Mouse (Mus musculus) forebrain, embryonic 13.5 days (tissue): Measurements from ENCODE around the gene Rtl6. TPM values are rescaled to one million over a fixed set of nuclear protein-coding genes. Genes with fewer than 3 reads are reported as not detected.

Experiments used
- ATAC-seq: fragments of 200-750 bp; cut with Nextera tagmentation; 2 replicates; pipeline ENCODE4 v1.8.0; 2017
- H3K27ac ChIP-seq: fragments of 300-500 bp; sonication (generic); 2 replicates; pipeline ENCODE4 v1.5.1; 2015; ENCODE audit warnings: inconsistent platforms, mild to moderate bottlenecking, moderate library complexity
- H3K27me3 ChIP-seq: fragments of 300-500 bp; sonication (generic); 2 replicates; pipeline ENCODE4 v1.6.1; 2015; ENCODE audit warnings: mild to moderate bottlenecking, inconsistent platforms
- H3K36me3 ChIP-seq: fragments of 300-500 bp; sonication (generic); 2 replicates; pipeline ENCODE4 v1.6.1; 2015; ENCODE audit warnings: mild to moderate bottlenecking, inconsistent platforms; ENCODE audit not compliant: poor library complexity, severe bottlenecking
- H3K4me1 ChIP-seq: fragments of 300-500 bp; sonication (generic); 2 replicates; pipeline ENCODE4 v1.6.1; 2015; ENCODE audit warnings: inconsistent platforms
- H3K4me2 ChIP-seq: fragments of 300-500 bp; sonication (generic); 2 replicates; pipeline ENCODE4 v1.6.1; 2015; ENCODE audit warnings: inconsistent platforms, mild to moderate bottlenecking, moderate library complexity
- H3K4me3 ChIP-seq: fragments of 300-500 bp; sonication (generic); 2 replicates; pipeline ENCODE4 v1.5.1; 2015; ENCODE audit warnings: mild to moderate bottlenecking, inconsistent platforms
- H3K9ac ChIP-seq: fragments of 300-500 bp; sonication (generic); 2 replicates; pipeline ENCODE4 v1.6.1; 2015; ENCODE audit warnings: mild to moderate bottlenecking, inconsistent platforms
- H3K9me3 ChIP-seq: fragments of 300-500 bp; sonication (generic); replicated peaks from 2 replicates; pipeline ENCODE4 v1.6.1; 2016; ENCODE audit warnings: inconsistent platforms
- WGBS: fragments of 180-500 bp; shearing (Covaris S2); methylation state at CpG from one replicate; pipeline ENCODE4 v1.1.7; 2015; 5-methylcytosine and 5-hydroxymethylcytosine counted together
- polyA plus RNA-seq: library from polyadenylated mRNA; unstranded; fragments of >200 nt; fragmentation: Nextera tagmentation; extraction: Ambion mirVana; gene quantifications from 2 replicates; pipeline ENCODE4 v1.2.1, GENCODE M21; 2015

Rtl6 gene
- polyA plus RNA-seq, 1 experiment from 2014 or later, result 43.5 TPM

DNA sequence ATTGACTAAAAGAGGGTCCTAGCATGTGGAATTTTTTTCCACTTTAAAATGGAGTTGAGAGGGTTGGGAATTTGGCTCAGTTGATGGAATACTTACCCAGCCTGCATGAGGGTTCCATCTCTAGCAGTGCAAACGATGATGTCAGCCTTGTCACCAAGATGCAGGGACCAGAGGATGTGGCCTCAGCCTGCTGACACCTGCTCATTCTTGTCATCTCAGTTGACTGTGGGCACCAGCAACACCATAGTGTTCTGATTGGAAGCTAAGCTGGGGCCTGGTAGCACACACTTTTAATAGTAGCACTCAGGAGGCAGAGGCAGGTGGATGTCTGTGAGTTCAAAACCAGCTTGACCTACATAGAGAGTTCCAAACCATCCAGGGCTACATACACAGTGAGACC is 21.0 kb upstream of the Rtl6 start:
- WGBS, result 83% methylated on average over 1 of the region's 1 CpGs

GRCm38 (mm10) chr15:84577019-84577418 is 19.4 kb upstream of the Rtl6 start:
- Histone ChIP-seq H3K27me3 (no peaks in the 10 kb centered on the region), H3K4me3 (no peak overlapping the region), H3K27ac (no peak overlapping the region), H3K4me1 (no peaks in the 10 kb centered on the region), H3K36me3 (no peaks in the 10 kb centered on the region), H3K4me2 (no peak overlapping the region), H3K9me3 (peaks cover 6% of the 10 kb centered on the region; the same call in 1 of the 2 replicates), H3K9ac (no peak overlapping the region)
- 45% methylated on average over 4 of the region's 4 CpGs for WGBS
- ATAC-seq, result no peak

More for the DNA sequence above, 21.0 kb upstream of the Rtl6 start:
- H3K9ac ChIP-seq, result no peak overlapping the region
- no peak overlapping the region for H3K4me2 ChIP-seq
- no peaks in the 10 kb centered on the region for H3K27me3 ChIP-seq
- no peak overlapping the region for H3K4me3 ChIP-seq
- no peaks in the 10 kb centered on the region for H3K4me1 ChIP-seq
- no peak for ATAC-seq
- no peaks in the 10 kb centered on the region for H3K36me3 ChIP-seq
- no peak overlapping the region for H3K27ac ChIP-seq
- peaks cover 6% of the 10 kb centered on the region; the same call in 1 of the 2 replicates for H3K9me3 ChIP-seq

DNA sequence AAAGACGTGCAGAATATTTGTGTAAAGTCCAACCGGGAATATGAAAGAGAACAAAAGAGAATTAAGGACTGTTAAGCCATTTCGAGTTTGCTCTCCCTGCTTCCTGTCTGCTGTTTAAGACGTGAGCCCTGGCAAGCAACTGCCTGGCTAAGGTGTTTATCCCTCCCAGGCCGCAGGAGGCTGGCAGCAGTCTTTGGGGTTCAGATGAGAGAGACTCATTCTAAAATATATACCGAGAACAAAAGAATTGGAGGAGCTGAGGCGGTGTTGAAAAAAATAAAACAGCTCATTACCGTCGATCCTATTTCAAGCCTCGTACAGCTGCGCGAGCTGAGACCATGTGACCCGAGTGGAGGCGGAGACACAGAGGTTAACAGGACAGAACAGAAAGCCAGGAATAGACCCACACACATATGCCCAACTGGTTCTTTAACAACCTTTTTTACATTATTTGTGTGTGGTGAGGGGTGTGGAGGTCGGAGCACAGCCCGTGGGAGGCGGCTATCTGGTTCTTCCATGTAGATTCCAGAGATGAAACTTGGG is 9.0 kb upstream of the Rtl6 start:
- Histone ChIP-seq H3K9me3 (no peaks in the 10 kb centered on the region), H3K9ac (no peak overlapping the region), H3K4me1 (no peaks in the 10 kb centered on the region), H3K4me2 (no peak overlapping the region), H3K27ac (no peak overlapping the region), H3K36me3 (no peaks in the 10 kb centered on the region), H3K4me3 (no peak overlapping the region), H3K27me3 (no peaks in the 10 kb centered on the region)
- no peak for ATAC-seq
- 57% methylated on average over 17 of the region's 17 CpGs for WGBS

DNA sequence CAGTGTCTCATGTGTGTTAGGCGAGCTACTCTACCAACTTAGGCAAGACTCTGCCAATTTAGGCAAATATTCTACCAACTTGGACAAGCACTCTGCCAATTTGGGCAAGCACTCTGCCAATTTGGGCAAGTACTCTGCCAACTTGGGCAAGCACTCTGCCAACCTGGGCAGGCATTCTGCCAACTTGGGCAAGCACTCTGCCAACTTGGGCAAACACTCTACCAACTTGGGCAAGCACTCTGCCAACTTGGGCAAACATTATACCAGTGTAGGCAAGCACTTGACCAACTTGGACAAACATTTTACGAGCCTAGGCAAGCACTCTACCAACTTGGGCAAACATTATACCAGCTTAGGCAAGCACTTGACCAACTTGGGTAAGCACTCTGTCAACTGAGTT is 3.9 kb upstream of the Rtl6 start:
- no peak for ATAC-seq
- H3K4me2 ChIP-seq, result no peak overlapping the region
- H3K27ac ChIP-seq, result no peak overlapping the region
- no peak overlapping the region for H3K9ac ChIP-seq
- peaks cover 2% of the 10 kb centered on the region; the same call in 1 of the 2 replicates for H3K9me3 ChIP-seq
- 73% methylated on average over 2 of the region's 2 CpGs for WGBS
- H3K36me3 ChIP-seq, result peaks cover 4% of the 10 kb centered on the region
- 0 out of 2 replicates have a peak, but pooled peaks cover 6% of the 10 kb centered on the region for H3K27me3 ChIP-seq
- H3K4me1 ChIP-seq, result peaks cover 12% of the 10 kb centered on the region
- no peak overlapping the region for H3K4me3 ChIP-seq

- Histone ChIP-seq H3K36me3 (peaks cover 47% of the 10 kb centered on the region), H3K4me2 (peak overlapping the region; percentile 76), H3K4me1 (peaks cover 48% of the 10 kb centered on the region), H3K9ac (peak overlapping the region; percentile 86; the same call in 1 of the 2 replicates), H3K27me3 (0 out of 2 replicates have a peak, but pooled peaks cover 6% of the 10 kb centered on the region), H3K4me3 (peak overlapping the region; percentile 71), H3K9me3 (peaks cover 7% of the 10 kb centered on the region; the same call in 1 of the 2 replicates), H3K27ac (no peak overlapping the region)
- WGBS, result 98% methylated on average over 17 of the region's 17 CpGs
- ATAC-seq, result no peak
Measured at GRCm38 (mm10) chr15:84556674-84557073, 949 bp downstream of the Rtl6 start.

GRCm38 (mm10) chr15:84551065-84551464 is 6.6 kb downstream of the Rtl6 start:
- WGBS, result 90% methylated on average over 4 of the region's 4 CpGs
- no peak overlapping the region for H3K4me3 ChIP-seq
- H3K27ac ChIP-seq, result no peak overlapping the region
- no peak for ATAC-seq
- peaks cover 1% of the 10 kb centered on the region; the same call in 1 of the 2 replicates for H3K9me3 ChIP-seq
- H3K9ac ChIP-seq, result no peak overlapping the region
- H3K4me1 ChIP-seq, result peaks cover 33% of the 10 kb centered on the region
- no peaks in the 10 kb centered on the region for H3K27me3 ChIP-seq
- H3K4me2 ChIP-seq, result no peak overlapping the region
- H3K36me3 ChIP-seq, result peaks cover 38% of the 10 kb centered on the region

DNA sequence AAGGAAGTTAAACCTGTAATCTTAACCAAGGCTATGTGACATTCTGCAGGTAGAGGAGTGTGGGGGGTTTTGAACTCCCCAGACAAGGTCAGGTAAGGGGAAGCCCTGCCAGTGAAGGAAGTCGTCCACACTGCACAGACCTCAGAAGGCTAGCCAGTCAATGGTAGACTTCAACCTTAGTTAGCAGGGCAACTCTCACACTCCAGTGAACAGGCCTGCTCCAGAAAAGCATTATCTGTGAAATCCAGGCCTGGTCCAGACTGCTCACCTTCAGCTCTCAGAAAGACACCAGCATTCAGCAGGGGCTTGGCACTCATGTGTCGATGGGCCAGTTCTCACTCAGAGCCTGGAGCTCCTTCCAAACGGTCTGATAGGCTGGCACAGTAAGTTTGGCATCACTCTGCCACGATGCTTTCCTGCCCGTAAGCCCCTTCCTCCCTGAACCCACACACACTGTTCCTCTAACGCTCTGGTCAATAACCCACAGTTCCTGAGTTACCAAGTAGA is 8.3 kb downstream of the Rtl6 start:
- H3K27me3 ChIP-seq, result no peaks in the 10 kb centered on the region
- peaks cover 15% of the 10 kb centered on the region for H3K4me1 ChIP-seq
- peaks cover 21% of the 10 kb centered on the region for H3K36me3 ChIP-seq
- H3K9ac ChIP-seq, result no peak overlapping the region
- H3K4me3 ChIP-seq, result no peak overlapping the region
- H3K27ac ChIP-seq, result no peak overlapping the region
- WGBS, result 87% methylated on average over 6 of the region's 6 CpGs
- ATAC-seq, result no peak
- no peaks in the 10 kb centered on the region for H3K9me3 ChIP-seq
- no peak overlapping the region for H3K4me2 ChIP-seq

DNA sequence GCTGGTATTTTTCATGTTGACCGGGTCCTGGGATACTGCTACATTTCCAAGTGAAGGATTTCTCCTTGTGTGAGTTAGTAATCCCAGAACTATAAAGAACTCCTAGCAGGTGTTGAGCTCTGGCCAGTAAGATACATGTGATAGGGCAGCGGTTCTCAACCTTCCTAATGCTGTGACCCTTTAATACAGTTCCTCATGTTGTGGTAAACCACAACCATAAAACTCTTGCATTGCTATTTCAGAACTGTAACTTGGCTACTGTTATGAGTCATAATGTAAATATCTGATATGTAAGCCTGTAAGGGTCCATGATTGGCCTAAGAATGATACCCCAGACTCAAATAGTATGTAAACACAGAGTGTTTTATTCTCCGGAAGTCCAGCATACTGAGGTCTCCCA is 11.6 kb downstream of the Rtl6 start:
- Histone ChIP-seq H3K27ac (no peak overlapping the region), H3K27me3 (no peaks in the 10 kb centered on the region), H3K4me1 (no peaks in the 10 kb centered on the region), H3K4me2 (no peak overlapping the region), H3K9me3 (no peaks in the 10 kb centered on the region), H3K36me3 (no peaks in the 10 kb centered on the region), H3K9ac (no peak overlapping the region), H3K4me3 (no peak overlapping the region)
- no peak for ATAC-seq
- WGBS, result 95% methylated on average over 3 of the region's 3 CpGs

- WGBS, result 74% methylated on average over 5 of the region's 5 CpGs
- H3K9ac ChIP-seq, result no peak overlapping the region
- 0 out of 2 replicates have a peak, but pooled peaks cover under 1% of the 10 kb centered on the region for H3K9me3 ChIP-seq
- H3K4me1 ChIP-seq, result no peaks in the 10 kb centered on the region
- H3K4me3 ChIP-seq, result no peak overlapping the region
- H3K36me3 ChIP-seq, result no peaks in the 10 kb centered on the region
- H3K27ac ChIP-seq, result no peak overlapping the region
- H3K27me3 ChIP-seq, result no peaks in the 10 kb centered on the region
- no peak overlapping the region for H3K4me2 ChIP-seq
- ATAC-seq, result no peak
Measured at GRCm38 (mm10) chr15:84541175-84541574, 16.4 kb downstream of the Rtl6 start.

- 0 out of 2 replicates have a peak, but pooled peaks cover 2% of the 10 kb centered on the region for H3K27me3 ChIP-seq
- no peak for ATAC-seq
- H3K9me3 ChIP-seq, result peaks cover 18% of the 10 kb centered on the region
- WGBS, result 86% methylated on average over 15 of the region's 15 CpGs
- H3K36me3 ChIP-seq, result no peaks in the 10 kb centered on the region
- no peak overlapping the region for H3K4me2 ChIP-seq
- no peak overlapping the region for H3K9ac ChIP-seq
- no peaks in the 10 kb centered on the region for H3K4me1 ChIP-seq
- no peak overlapping the region for H3K27ac ChIP-seq
- no peak overlapping the region for H3K4me3 ChIP-seq
Measured at GRCm38 (mm10) chr15:84538974-84539588, 18.5 kb downstream of the Rtl6 start.

DNA sequence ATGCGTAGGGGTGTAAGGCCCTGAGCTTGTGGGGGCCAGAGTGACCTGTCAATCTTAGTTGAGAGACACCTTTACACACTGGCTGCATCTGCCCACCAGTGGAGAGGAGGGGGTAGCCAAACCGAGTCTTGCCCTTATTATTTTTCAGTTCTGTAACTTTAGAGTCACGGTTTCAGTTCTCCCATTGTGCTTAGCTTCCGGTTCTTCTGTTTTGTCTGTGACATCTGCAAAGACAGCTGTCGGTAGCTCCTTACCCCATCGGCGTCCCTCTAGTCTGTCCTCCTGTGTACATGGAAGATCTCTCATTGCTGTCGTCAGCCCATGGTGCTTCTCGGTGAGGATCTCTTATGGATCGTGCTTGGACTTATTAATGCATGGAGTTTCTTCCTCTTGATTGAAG is 20.5 kb downstream of the Rtl6 start:
- Histone ChIP-seq H3K27ac (no peak overlapping the region), H3K4me3 (no peak overlapping the region), H3K4me2 (no peak overlapping the region), H3K27me3 (0 out of 2 replicates have a peak, but pooled peaks cover 2% of the 10 kb centered on the region), H3K9ac (no peak overlapping the region), H3K36me3 (no peaks in the 10 kb centered on the region), H3K9me3 (peaks cover 22% of the 10 kb centered on the region), H3K4me1 (peaks cover 9% of the 10 kb centered on the region)
- 93% methylated on average over 10 of the region's 10 CpGs for WGBS
- no peak for ATAC-seq

GRCm38 (mm10) chr15:84536611-84537010 is 21.0 kb downstream of the Rtl6 start:
- 97% methylated on average over 9 of the region's 9 CpGs for WGBS
- no peak overlapping the region for H3K27ac ChIP-seq
- H3K36me3 ChIP-seq, result no peaks in the 10 kb centered on the region
- no peak overlapping the region for H3K9ac ChIP-seq
- no peak overlapping the region for H3K4me2 ChIP-seq
- peaks cover 14% of the 10 kb centered on the region for H3K4me1 ChIP-seq
- 0 out of 2 replicates have a peak, but pooled peaks cover 2% of the 10 kb centered on the region for H3K27me3 ChIP-seq
- H3K4me3 ChIP-seq, result no peak overlapping the region
- no peak for ATAC-seq
- H3K9me3 ChIP-seq, result peaks cover 22% of the 10 kb centered on the region
